Mouse (Mus musculus) midbrain, embryonic 12.5 days (tissue): Measurements from ENCODE around the gene Mcrs1. TPM values are rescaled to one million over a fixed set of nuclear protein-coding genes. Genes with fewer than 3 reads are reported as not detected.

ENCODE experiments used
- polyA plus RNA-seq: library from polyadenylated mRNA; unstranded; fragments of >200 nt; fragmentation: Nextera tagmentation; extraction: Ambion mirVana; gene quantifications from 2 replicates; pipeline ENCODE4 v1.2.1, GENCODE M21; 2016

Mcrs1 gene
- polyA plus RNA-seq, 1 experiment from 2014 or later: 202 TPM

Other genes with a start within 250 kb of the Mcrs1 start
- gene Tuba1c, start 222.1 kb downstream of the Mcrs1 start, polyA plus RNA-seq: 73.7 and 79.3 TPM in 2 replicates
- gene Prph, start 196.8 kb downstream of the Mcrs1 start, polyA plus RNA-seq: 5.4 and 8.1 TPM in 2 replicates
- gene Troap, start 177.4 kb downstream of the Mcrs1 start, polyA plus RNA-seq: 33.2 and 38.3 TPM in 2 replicates
- 18.2 and 19.9 TPM in 2 replicates for gene C1ql4, start 164.1 kb downstream of the Mcrs1 start, polyA plus RNA-seq
- gene Dnajc22, start 158.8 kb downstream of the Mcrs1 start, polyA plus RNA-seq: 1.9 and 2.2 TPM in 2 replicates
- gene Spats2, start 126.0 kb downstream of the Mcrs1 start, polyA plus RNA-seq: 65.3 and 73.7 TPM in 2 replicates
- 0.16 and 0.23 TPM in 2 replicates for gene Kcnh3, start 27.1 kb downstream of the Mcrs1 start, polyA plus RNA-seq
- gene Prpf40b, start 43.1 kb upstream of the Mcrs1 start, polyA plus RNA-seq: 75.9 and 78.1 TPM in 2 replicates
- 0.22 and 0.26 TPM in 2 replicates for gene Fam186b, start 43.9 kb upstream of the Mcrs1 start, polyA plus RNA-seq
- 15.1 and 16.4 TPM in 2 replicates for gene Fmnl3, start 118.5 kb upstream of the Mcrs1 start, polyA plus RNA-seq
- gene Tmbim6, start 140.9 kb upstream of the Mcrs1 start, polyA plus RNA-seq: 251 and 255 TPM in 2 replicates
- gene Nckap5l, start 205.8 kb upstream of the Mcrs1 start, polyA plus RNA-seq: 12.9 and 15.8 TPM in 2 replicates
- 19.9 and 20.1 TPM in 2 replicates for gene Bcdin3d, start 222.8 kb upstream of the Mcrs1 start, polyA plus RNA-seq